Mouse (Mus musculus): ENCODE data around the gene Tmem140. TPM values are rescaled to one million over a fixed set of nuclear protein-coding genes. Genes with fewer than 3 reads are reported as not detected.
A peak's percentile ranks its signal among the peaks of the same experiment; 100 is the strongest.

The Tmem140 gene
- polyA plus RNA-seq, 1 experiment from 2014 or later: 0.65 TPM

GRCm38 (mm10) chr6:34872871-34873270 lies 9.9 kb downstream of the Tmem140 start:
- Histone ChIP-seq H3K27ac (ENCODE audit: low read depth, low read length) (no peak overlapping the region), H3K9me3 (replicated peaks; ENCODE audit: control insufficient read depth, low read length) (no peaks in the 10 kb centered on the region), H3K4me2 (ENCODE audit: low read length) (no peak overlapping the region), H3K9ac (ENCODE audit: low read length) (no peak overlapping the region), H3K4me3 (ENCODE audit: low read depth, low read length) (no peak overlapping the region), H3K27me3 (replicated peaks; ENCODE audit: control insufficient read depth, insufficient read depth, low read length) (no peaks in the 10 kb centered on the region), H3K36me3 (ENCODE audit: control insufficient read depth, insufficient read depth, low read length) (peaks cover 5% of the 10 kb centered on the region; the same call in 1 of the 2 replicates), H3K4me1 (ENCODE audit: control insufficient read depth, insufficient read depth, low read length) (peaks cover 10% of the 10 kb centered on the region; the same call in 1 of the 2 replicates)
- 82% methylated on average over 10 of the region's 10 CpGs for WGBS
- no peak for DNase-seq (ENCODE audit: low spot score)
- ATAC-seq: no peak

GRCm38 (mm10) chr6:34874101-34874921 lies 11.4 kb downstream of the Tmem140 start:
- 84% methylated on average over 21 of the region's 21 CpGs for WGBS
- no peaks in the 10 kb centered on the region for H3K27me3 ChIP-seq (replicated peaks; ENCODE audit: control insufficient read depth, insufficient read depth, low read length)
- peaks cover 5% of the 10 kb centered on the region; the same call in 1 of the 2 replicates for H3K36me3 ChIP-seq (ENCODE audit: control insufficient read depth, insufficient read depth, low read length)
- H3K4me2 ChIP-seq (ENCODE audit: low read length): no peak overlapping the region
- H3K9me3 ChIP-seq (replicated peaks; ENCODE audit: control insufficient read depth, low read length): no peaks in the 10 kb centered on the region
- H3K9ac ChIP-seq (ENCODE audit: low read length): no peak overlapping the region
- DNase-seq (ENCODE audit: low spot score) (no peak), ATAC-seq (no peak)
- H3K27ac ChIP-seq (ENCODE audit: low read depth, low read length): no peak overlapping the region
- H3K4me3 ChIP-seq (ENCODE audit: low read depth, low read length): no peak overlapping the region
- H3K4me1 ChIP-seq (ENCODE audit: control insufficient read depth, insufficient read depth, low read length): peaks cover 10% of the 10 kb centered on the region; the same call in 1 of the 2 replicates

GRCm38 (mm10) chr6:34875268-34875761 lies 12.4 kb downstream of the Tmem140 start:
- WGBS: 92% methylated on average over 15 of the region's 15 CpGs
- ATAC-seq: no peak

GRCm38 (mm10) chr6:34875966-34876834 lies 13.3 kb downstream of the Tmem140 start:
- H3K4me3 ChIP-seq (ENCODE audit: low read depth, low read length): no peak overlapping the region
- H3K9me3 ChIP-seq (replicated peaks; ENCODE audit: control insufficient read depth, low read length): no peaks in the 10 kb centered on the region
- WGBS: 57% methylated on average over 12 of the region's 12 CpGs
- H3K36me3 ChIP-seq (ENCODE audit: control insufficient read depth, insufficient read depth, low read length): peaks cover 16% of the 10 kb centered on the region; the same call in 1 of the 2 replicates
- DNase-seq (ENCODE audit: low spot score) (no peak), ATAC-seq (no peak)
- H3K27me3 ChIP-seq (replicated peaks; ENCODE audit: control insufficient read depth, insufficient read depth, low read length): no peaks in the 10 kb centered on the region
- peaks cover 10% of the 10 kb centered on the region; the same call in 1 of the 2 replicates for H3K4me1 ChIP-seq (ENCODE audit: control insufficient read depth, insufficient read depth, low read length)
- H3K4me2 ChIP-seq (ENCODE audit: low read length): peak overlapping the region; percentile 75; the same call in 1 of the 2 replicates
- H3K27ac ChIP-seq (ENCODE audit: low read depth, low read length): no peak overlapping the region
- H3K9ac ChIP-seq (ENCODE audit: low read length): peak overlapping the region; percentile 89

More at GRCm38 (mm10) chr6:34875268-34875761, 12.4 kb downstream of the Tmem140 start:
- no peak overlapping the region for H3K4me3 ChIP-seq (ENCODE audit: low read depth, low read length)
- H3K4me2 ChIP-seq (ENCODE audit: low read length): no peak overlapping the region
- H3K27me3 ChIP-seq (replicated peaks; ENCODE audit: control insufficient read depth, insufficient read depth, low read length): no peaks in the 10 kb centered on the region
- peaks cover 8% of the 10 kb centered on the region; the same call in 1 of the 2 replicates for H3K36me3 ChIP-seq (ENCODE audit: control insufficient read depth, insufficient read depth, low read length)
- H3K9ac ChIP-seq (ENCODE audit: low read length): no peak overlapping the region
- peaks cover 10% of the 10 kb centered on the region; the same call in 1 of the 2 replicates for H3K4me1 ChIP-seq (ENCODE audit: control insufficient read depth, insufficient read depth, low read length)
- no peak for DNase-seq (ENCODE audit: low spot score)
- H3K27ac ChIP-seq (ENCODE audit: low read depth, low read length): no peak overlapping the region
- H3K9me3 ChIP-seq (replicated peaks; ENCODE audit: control insufficient read depth, low read length): no peaks in the 10 kb centered on the region

- 33% methylated on average over 2 of the region's 2 CpGs for WGBS
- H3K4me2 ChIP-seq (ENCODE audit: low read length): peak overlapping the region; percentile 75
- H3K4me1 ChIP-seq (ENCODE audit: control insufficient read depth, insufficient read depth, low read length): peaks cover 10% of the 10 kb centered on the region; the same call in 1 of the 2 replicates
- H3K36me3 ChIP-seq (ENCODE audit: control insufficient read depth, insufficient read depth, low read length): peaks cover 16% of the 10 kb centered on the region; the same call in 1 of the 2 replicates
- H3K9ac ChIP-seq (ENCODE audit: low read length): peak overlapping the region; percentile 89
- DNase-seq (ENCODE audit: low spot score): no peak
- H3K27ac ChIP-seq (ENCODE audit: low read depth, low read length): no peak overlapping the region
- peak overlapping the region; percentile 66 for H3K4me3 ChIP-seq (ENCODE audit: low read depth, low read length)
- ATAC-seq: no peak; the same call in 1 of the 2 replicates
- H3K9me3 ChIP-seq (replicated peaks; ENCODE audit: control insufficient read depth, low read length): no peaks in the 10 kb centered on the region
- no peaks in the 10 kb centered on the region for H3K27me3 ChIP-seq (replicated peaks; ENCODE audit: control insufficient read depth, insufficient read depth, low read length)
Observed at GRCm38 (mm10) chr6:34876835-34877156, 13.8 kb downstream of the Tmem140 start.

- H3K27ac ChIP-seq (ENCODE audit: low read depth, low read length): peak within 1 kb of the TSS; percentile 89
- DNase-seq (ENCODE audit: low spot score) (peak; percentile 93), ATAC-seq (peak; percentile 96)
- H3K9me3 ChIP-seq (replicated peaks; ENCODE audit: control insufficient read depth, low read length): no peaks in the 10 kb centered on the region
- peak within 1 kb of the TSS; percentile 89 for H3K9ac ChIP-seq (ENCODE audit: low read length)
- H3K4me3 ChIP-seq (ENCODE audit: low read depth, low read length): peak within 1 kb of the TSS; percentile 66
- peaks cover 10% of the 10 kb centered on the region; the same call in 1 of the 2 replicates for H3K4me1 ChIP-seq (ENCODE audit: control insufficient read depth, insufficient read depth, low read length)
- WGBS: under 1% methylated on average over 50 of the region's 56 CpGs
- H3K27me3 ChIP-seq (replicated peaks; ENCODE audit: control insufficient read depth, insufficient read depth, low read length): no peaks in the 10 kb centered on the region
- peak within 1 kb of the TSS; percentile 75 for H3K4me2 ChIP-seq (ENCODE audit: low read length)
- H3K36me3 ChIP-seq (ENCODE audit: control insufficient read depth, insufficient read depth, low read length): peaks cover 24% of the 10 kb centered on the region; the same call in 1 of the 2 replicates
Observed at GRCm38 (mm10) chr6:34877509-34878321, 14.8 kb downstream of the Tmem140 start, which contains the start of gene Cyren. Cyren (minus strand) TSS chr6:34878060.

- no peak for DNase-seq (ENCODE audit: low spot score)
- Histone ChIP-seq H3K27me3 (replicated peaks; ENCODE audit: control insufficient read depth, insufficient read depth, low read length) (no peaks in the 10 kb centered on the region), H3K36me3 (ENCODE audit: control insufficient read depth, insufficient read depth, low read length) (peaks cover 25% of the 10 kb centered on the region), H3K4me1 (ENCODE audit: control insufficient read depth, insufficient read depth, low read length) (peaks cover 10% of the 10 kb centered on the region; the same call in 1 of the 2 replicates), H3K27ac (ENCODE audit: low read depth, low read length) (no peak overlapping the region), H3K9ac (ENCODE audit: low read length) (no peak overlapping the region), H3K4me2 (ENCODE audit: low read length) (no peak overlapping the region), H3K4me3 (ENCODE audit: low read depth, low read length) (no peak overlapping the region), H3K9me3 (replicated peaks; ENCODE audit: control insufficient read depth, low read length) (no peaks in the 10 kb centered on the region)
- ATAC-seq: no peak
- 90% methylated on average over 16 of the region's 16 CpGs for WGBS
Observed at GRCm38 (mm10) chr6:34879101-34879740, 16.3 kb downstream of the Tmem140 start.
